Mouse (Mus musculus) testis, adult 2 months (tissue): ENCODE measurements at regions not wholly inside any gene's neighbourhood (a gene's known extent, or its start where the extent isn't known, plus 50 kb on each side); places are given as distances from the start of the nearest gene placed in this dataset.

Experiments used
- H3K27ac ChIP-seq: fragments of 200-500 bp; 2 replicates; pipeline ENCODE4 v1.5.1; 2012; ENCODE audit warnings: low read depth, low read length; ENCODE audit not compliant: control insufficient read depth, insufficient read depth
- H3K27me3 ChIP-seq: fragments of 200-500 bp; 2 replicates; pipeline ENCODE4 v1.6.1; 2012; ENCODE audit warnings: mild to moderate bottlenecking, low read length, moderate library complexity; ENCODE audit not compliant: control insufficient read depth, insufficient read depth
- H3K36me3 ChIP-seq: fragments of 200-500 bp; 2 replicates; pipeline ENCODE4 v1.6.1; 2012; ENCODE audit warnings: mild to moderate bottlenecking, low read length; ENCODE audit not compliant: control insufficient read depth, insufficient read depth
- H3K4me1 ChIP-seq: fragments of 200-500 bp; 2 replicates; pipeline ENCODE4 v1.6.1; 2012; ENCODE audit warnings: low read length; ENCODE audit not compliant: control insufficient read depth, insufficient read depth
- H3K4me3 ChIP-seq: fragments of 200-500 bp; 2 replicates; pipeline ENCODE4 v1.5.1; 2012; ENCODE audit warnings: low read depth, mild to moderate bottlenecking, low read length, moderate library complexity, mixed read lengths; ENCODE audit not compliant: control insufficient read depth
- CTCF ChIP-seq: fragments of 200-500 bp; IDR thresholded peaks from 2 replicates; pipeline ENCODE4 v1.5.1; 2012; ENCODE audit warnings: low read depth, mild to moderate bottlenecking, inconsistent platforms, low read length, moderate library complexity; ENCODE audit not compliant: control insufficient read depth, insufficient read depth, insufficient replicate concordance
- POLR2A ChIP-seq: fragments of 200-500 bp; IDR thresholded peaks from 2 replicates; pipeline ENCODE4 v1.6.1; 2012; ENCODE audit warnings: low read depth, mild to moderate bottlenecking, inconsistent platforms, low read length, moderate library complexity; ENCODE audit not compliant: control insufficient read depth

DNA sequence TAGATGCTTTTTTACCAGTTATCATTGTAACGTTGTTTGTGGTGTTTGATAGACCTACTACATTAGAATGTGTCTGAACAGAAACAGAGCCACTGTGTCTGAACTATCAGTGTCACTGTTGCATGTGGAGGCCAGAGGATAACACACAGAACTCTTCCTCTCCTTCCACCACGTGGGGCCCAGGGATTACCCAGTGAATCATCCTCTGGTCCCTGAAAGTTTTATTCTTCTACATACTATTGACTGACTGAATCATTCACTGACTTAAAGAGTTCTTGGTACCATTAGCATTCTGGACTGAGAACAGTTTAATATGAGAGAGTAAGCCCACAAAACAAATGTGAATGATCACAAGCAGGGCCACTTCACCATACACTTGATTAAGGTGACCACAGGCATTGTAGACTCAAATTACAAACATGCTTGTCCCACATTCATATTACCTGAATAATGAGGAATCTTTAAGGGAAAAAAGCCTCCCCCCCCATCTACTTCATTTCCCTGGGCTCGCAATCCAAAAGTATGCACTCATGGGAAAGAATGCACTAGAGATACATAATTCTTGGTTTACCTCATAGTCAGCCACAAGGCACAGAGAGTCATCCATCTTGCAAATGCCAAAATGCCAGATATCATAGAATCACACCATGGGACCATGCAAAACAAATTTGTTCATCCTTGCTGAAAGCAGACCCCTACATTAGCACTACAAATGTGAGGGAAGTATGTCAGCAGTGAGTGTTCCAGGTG, 68.1 kb upstream of the Tnfsf11 start:
- H3K36me3 ChIP-seq = no peaks in the 10 kb centered on the region
- H3K27me3 ChIP-seq = no peaks in the 10 kb centered on the region
- no peak overlapping the region for H3K27ac ChIP-seq
- H3K4me1 ChIP-seq = no peaks in the 10 kb centered on the region
- TF ChIP-seq POLR2A (no peak), CTCF (no peak)
- no peak overlapping the region for H3K4me3 ChIP-seq

DNA sequence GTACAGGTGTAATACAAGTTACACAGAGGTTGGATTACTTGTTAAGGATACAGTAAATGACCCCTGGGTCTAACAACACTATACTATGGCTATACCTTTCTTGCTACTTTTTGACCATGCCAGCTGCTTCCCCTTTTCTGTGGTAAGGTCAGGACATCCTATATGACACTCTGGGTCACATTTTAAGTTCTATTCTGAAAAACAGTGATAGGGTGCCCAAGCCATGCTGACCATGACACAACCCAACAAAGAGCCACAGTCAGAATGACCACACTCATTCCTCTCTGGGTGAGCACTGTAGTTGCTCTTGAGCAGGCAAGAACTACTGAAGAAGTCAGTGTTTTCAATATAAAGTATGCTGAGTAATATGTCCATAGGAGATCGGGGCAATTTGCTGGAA, 64.3 kb upstream of the Tnfsf11 start:
- no peak for TF ChIP-seq CTCF
- TF ChIP-seq POLR2A = no peak
- Histone ChIP-seq H3K27ac (no peak overlapping the region), H3K4me3 (no peak overlapping the region), H3K4me1 (no peaks in the 10 kb centered on the region), H3K27me3 (no peaks in the 10 kb centered on the region), H3K36me3 (no peaks in the 10 kb centered on the region)

DNA sequence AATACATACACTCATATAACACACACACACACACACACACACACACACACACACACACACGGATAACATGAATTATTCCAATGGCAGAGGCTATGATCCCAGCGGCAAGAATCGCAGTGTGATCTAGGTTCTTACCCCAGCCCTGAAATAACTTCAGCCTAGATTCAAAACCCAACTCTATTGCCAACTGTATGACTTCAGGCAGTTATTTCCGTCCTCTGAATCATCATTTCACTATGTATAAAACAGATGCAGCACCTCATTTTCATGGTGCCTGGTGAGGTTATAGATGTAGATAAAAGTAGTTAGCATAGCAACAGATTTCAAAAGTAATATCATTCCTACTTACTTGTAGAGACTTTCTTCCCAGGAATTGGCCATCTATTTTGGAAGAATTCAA, 61.0 kb upstream of the Tnfsf11 start:
- Histone ChIP-seq H3K4me3 (no peak overlapping the region), H3K27me3 (no peaks in the 10 kb centered on the region), H3K27ac (no peak overlapping the region), H3K36me3 (no peaks in the 10 kb centered on the region), H3K4me1 (no peaks in the 10 kb centered on the region)
- TF ChIP-seq CTCF (no peak), POLR2A (no peak)

DNA sequence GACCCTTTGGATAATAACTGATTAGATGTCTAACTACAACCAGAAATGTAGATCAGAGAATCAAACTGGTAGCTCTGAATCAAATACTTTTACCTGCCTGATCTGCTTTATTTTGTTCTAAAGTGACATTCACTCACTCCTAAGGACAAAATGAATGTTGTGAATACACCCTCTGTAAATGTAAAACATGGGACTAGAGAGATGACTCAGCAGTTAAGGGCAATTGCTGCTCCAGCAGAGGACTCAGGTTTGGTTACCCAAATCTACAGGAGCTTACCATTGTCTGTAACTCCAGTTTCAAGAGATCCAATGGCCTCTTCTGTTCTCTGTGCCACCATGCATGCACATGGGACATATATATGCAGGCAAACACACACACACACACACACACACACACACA, 57.0 kb upstream of the Tnfsf11 start:
- TF ChIP-seq POLR2A (no peak), CTCF (no peak)
- Histone ChIP-seq H3K27me3 (no peaks in the 10 kb centered on the region), H3K27ac (no peak overlapping the region), H3K4me3 (no peak overlapping the region), H3K36me3 (no peaks in the 10 kb centered on the region), H3K4me1 (no peaks in the 10 kb centered on the region)

DNA sequence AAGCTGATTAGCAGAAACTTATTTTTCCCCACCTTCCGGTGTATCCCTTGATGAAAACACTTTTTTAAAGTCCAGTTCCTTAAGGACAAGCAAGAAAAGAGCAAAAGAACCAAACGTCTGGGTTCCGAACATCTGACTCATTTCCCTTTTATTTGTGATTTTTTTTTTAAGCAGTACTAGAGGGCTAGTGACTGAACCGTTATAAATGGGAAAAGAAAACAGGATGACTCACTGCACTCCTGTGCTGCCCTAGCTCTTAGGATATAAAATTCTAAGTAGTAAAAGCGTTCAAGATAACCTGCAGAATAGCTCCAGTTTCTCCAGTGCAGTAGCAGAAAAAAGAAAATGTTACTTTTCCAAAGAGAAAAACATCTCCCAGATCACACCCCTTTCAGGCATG, 55.3 kb upstream of the Tnfsf11 start:
- no peaks in the 10 kb centered on the region for H3K36me3 ChIP-seq
- H3K4me1 ChIP-seq = no peaks in the 10 kb centered on the region
- TF ChIP-seq CTCF = no peak
- no peak for TF ChIP-seq POLR2A
- no peaks in the 10 kb centered on the region for H3K27me3 ChIP-seq
- H3K4me3 ChIP-seq = no peak overlapping the region
- no peak overlapping the region for H3K27ac ChIP-seq
